Comparison of ENCODE assay signal across 28 mouse cellular contexts in genomic region chr2:69593168-69593567, GRCm38 (mm10). TPM values are rescaled to one million over a fixed set of nuclear protein-coding genes. Genes with fewer than 3 reads are reported as not detected.
DNase-seq lines count a peak whose midpoint lies in the region; ATAC-seq and TF ChIP-seq lines count a peak whose summit lies in the region.
"Had no signal": no experiment of that assay in that cellular context is flagged by ENCODE, and none has a peak within 500 bp of the region (broad histone marks: within the 10 kb centered on the region; RNA-seq: fewer than 3 reads in every experiment).

No protein-coding gene starts in this region.

- no peak overlapping the region for H3K9ac ChIP-seq in heart, embryonic 12.5 days
- no peak overlapping the region for H3K9ac ChIP-seq in ES-Bruce4 (ENCODE audit: low read depth, poor library complexity, severe bottlenecking)
- H3K9ac ChIP-seq in midbrain, embryonic 13.5 days (replicated peaks): no peak overlapping the region
- H3K9ac ChIP-seq: embryonic facial prominence, embryonic 13.5 days; embryonic facial prominence, embryonic 15.5 days; forebrain, embryonic 12.5 days had no signal

- ATAC-seq in heart, embryonic 12.5 days (ENCODE audit: insufficient number of reproducible peaks, low FRiP score): no peak
- no peak for ATAC-seq in midbrain, embryonic 13.5 days
- ATAC-seq: activated CD4-positive, CD25-positive, alpha-beta regulatory T cell, adult 4 months; CD4-positive, CD25-positive, alpha-beta regulatory T cell, adult 4 months; forebrain, embryonic 14.5 days; forebrain, embryonic 16.5 days; Patski had no signal

- no peak overlapping the region for H3K27ac ChIP-seq in heart, embryonic 12.5 days (ENCODE audit: poor library complexity, severe bottlenecking)
- peak overlapping the region; percentile 66; the same call in 1 of the 2 replicates for H3K27ac ChIP-seq in ES-Bruce4 (ENCODE audit: insufficient read depth, low read length)
- H3K27ac ChIP-seq in midbrain, embryonic 13.5 days: no peak overlapping the region
- H3K27ac ChIP-seq: embryonic facial prominence, embryonic 13.5 days; embryonic facial prominence, embryonic 15.5 days; forebrain, embryonic 10.5 days; forebrain, embryonic 12.5 days had no signal

- no peak for TF ChIP-seq EP300 in ES-Bruce4 (IDR thresholded peaks at IDR 0.05; ENCODE audit: insufficient read depth, low read depth, low read length)

- H3K4me3 ChIP-seq in heart, embryonic 12.5 days: no peak overlapping the region
- H3K4me3 ChIP-seq in ES-Bruce4 (ENCODE audit: low read depth, low read length): no peak overlapping the region
- H3K4me3 ChIP-seq in midbrain, embryonic 13.5 days (replicated peaks): no peak overlapping the region
- H3K4me3 ChIP-seq: embryonic facial prominence, embryonic 13.5 days; embryonic facial prominence, embryonic 15.5 days; erythroblast, embryonic 14.5 days; forebrain, embryonic 10.5 days; forebrain, embryonic 12.5 days had no signal

- H3K9me3 ChIP-seq in heart, embryonic 12.5 days (replicated peaks): no peaks in the 10 kb centered on the region
- no peaks in the 10 kb centered on the region for H3K9me3 ChIP-seq in ES-Bruce4 (replicated peaks; ENCODE audit: control insufficient read depth, insufficient read depth, low read length, poor library complexity, severe bottlenecking)
- no peaks in the 10 kb centered on the region for H3K9me3 ChIP-seq in midbrain, embryonic 13.5 days
- H3K9me3 ChIP-seq: embryonic facial prominence, embryonic 13.5 days; embryonic facial prominence, embryonic 15.5 days; forebrain, embryonic 10.5 days; forebrain, embryonic 12.5 days; G1E had no signal

- WGBS in heart, embryonic 12.5 days: 87% methylated on average over 2 of the region's 2 CpGs
- 84% methylated on average over 2 of the region's 2 CpGs for WGBS in midbrain, embryonic 13.5 days

- no peak overlapping the region for H3K4me2 ChIP-seq in heart, embryonic 12.5 days
- no peak overlapping the region for H3K4me2 ChIP-seq in midbrain, embryonic 13.5 days (replicated peaks)
- H3K4me2 ChIP-seq: embryonic facial prominence, embryonic 13.5 days; embryonic facial prominence, embryonic 15.5 days; forebrain, embryonic 12.5 days had no signal

- no peak for TF ChIP-seq POLR2A in ES-Bruce4 (IDR thresholded peaks at IDR 0.05; ENCODE audit: insufficient read depth, low read length)

- H3K36me3 ChIP-seq in heart, embryonic 12.5 days: no peaks in the 10 kb centered on the region
- no peaks in the 10 kb centered on the region for H3K36me3 ChIP-seq in ES-Bruce4 (ENCODE audit: control insufficient read depth, insufficient read depth, low read length, poor library complexity, severe bottlenecking)
- no peaks in the 10 kb centered on the region for H3K36me3 ChIP-seq in midbrain, embryonic 13.5 days
- H3K36me3 ChIP-seq: embryonic facial prominence, embryonic 13.5 days; embryonic facial prominence, embryonic 15.5 days; forebrain, embryonic 10.5 days; forebrain, embryonic 12.5 days; G1E had no signal

- no peaks in the 10 kb centered on the region; the same call in 1 of the 2 replicates for H3K27me3 ChIP-seq in heart, embryonic 12.5 days (replicated peaks)
- no peaks in the 10 kb centered on the region for H3K27me3 ChIP-seq in ES-Bruce4 (ENCODE audit: control insufficient read depth, insufficient read depth, low read length, poor library complexity, severe bottlenecking)
- peaks cover 30% of the 10 kb centered on the region for H3K27me3 ChIP-seq in midbrain, embryonic 13.5 days
- H3K27me3 ChIP-seq: CH12.LX, Patski had no signal

- peak; percentile 34 for DNase-seq in heart, adult 11 months
- peak; percentile 67 for DNase-seq in yolk sac, embryonic 10.5 days (ENCODE audit: low spot score)
- DNase-seq: adrenal gland, adult 8-10 months; adrenal gland, postnatal 14 days; adrenal gland, postnatal 36 days; B cell, adult 2 months; cerebellum, adult 11 months; cerebellum, adult 18-20 months; cerebellum, adult 8-10 months; cerebellum, adult 9-11 months; cerebellum, postnatal 14 days; cerebellum, postnatal 36 days; embryo, embryonic 11 days had no signal

- TF ChIP-seq CTCF in ES-Bruce4 (IDR thresholded peaks at IDR 0.05; ENCODE audit: low read depth, low read length): no peak

- H3K4me1 ChIP-seq in heart, embryonic 12.5 days (replicated peaks): no peaks in the 10 kb centered on the region
- no peaks in the 10 kb centered on the region for H3K4me1 ChIP-seq in ES-Bruce4 (ENCODE audit: control insufficient read depth, insufficient read depth, low read length)
- H3K4me1 ChIP-seq in midbrain, embryonic 13.5 days (replicated peaks): peaks cover 2% of the 10 kb centered on the region; the same call in 1 of the 2 replicates
- H3K4me1 ChIP-seq: embryonic facial prominence, embryonic 13.5 days; forebrain, embryonic 12.5 days had no signal

RNA-seq across cellular contexts. Expression of gene Lrp2, which starts 7.3 kb away (rescaled TPM):
- polyA plus RNA-seq in heart, embryonic 12.5 days (2016; fragmentation: Nextera tagmentation; extraction: Ambion mirVana): 0.74 and 0.78 TPM in 2 replicates
- 92.6 and 92.9 TPM in 2 replicates for polyA plus RNA-seq in ES-Bruce4 (2011; ENCODE audit: insufficient read depth, insufficient read length, low read depth, missing spikeins)
- 2.2 and 3.7 TPM in 2 replicates for polyA plus RNA-seq in midbrain, embryonic 13.5 days (2015; fragmentation: Nextera tagmentation; extraction: Ambion mirVana)
- polyA plus RNA-seq: erythroblast, embryonic 14.5 days; G1E had no signal

RNA-seq across cellular contexts. Expression of gene Bbs5, which starts 53.8 kb away (rescaled TPM):
- 13.1 and 16.8 TPM in 2 replicates for polyA plus RNA-seq in heart, embryonic 12.5 days (2016; fragmentation: Nextera tagmentation; extraction: Ambion mirVana)
- polyA plus RNA-seq in ES-Bruce4 (2011; ENCODE audit: insufficient read depth, insufficient read length, low read depth, missing spikeins): 15.9 and 17.7 TPM in 2 replicates
- 24.3 and 24.8 TPM in 2 replicates for polyA plus RNA-seq in midbrain, embryonic 13.5 days (2015; fragmentation: Nextera tagmentation; extraction: Ambion mirVana)
- polyA plus RNA-seq: erythroblast, embryonic 14.5 days had no signal

Comparison
In these comparisons a context has a peak if more than half of its experiments do, and no peak if none do; other contexts are left out.
1. RNA of gene Lrp2, which starts 7.3 kb away (polyA plus RNA-seq): 92.6 to 92.9 TPM in ES-Bruce4; 2.2 to 3.7 TPM in midbrain, embryonic 13.5 days and 0.74 to 0.78 TPM in heart, embryonic 12.5 days; every median in the first group is over 10 times any median in the second.